Mouse (Mus musculus): Measurements from ENCODE around the gene Itga6.
A peak's percentile ranks its signal among the peaks of the same experiment; 100 is the strongest.

Gene Itga6

DNA sequence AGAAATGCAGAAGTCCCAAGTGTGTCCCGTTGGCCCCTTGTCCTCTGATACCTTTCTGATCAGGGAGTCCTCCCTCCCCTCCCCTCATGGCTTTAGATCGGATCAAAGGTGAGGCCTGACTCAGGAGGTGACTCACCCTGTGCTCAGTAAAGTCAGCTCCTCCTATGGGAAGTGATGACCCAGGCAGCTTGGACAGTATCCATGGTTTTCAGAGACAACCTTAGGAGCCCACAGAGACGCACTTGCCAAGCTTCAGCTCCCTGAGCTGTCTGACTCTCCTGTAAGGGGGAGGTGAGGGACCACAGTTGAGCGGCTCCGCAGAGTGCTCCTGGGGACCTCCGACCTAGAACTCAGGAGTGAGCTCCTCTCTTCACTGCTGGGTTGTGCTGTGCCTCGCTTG, 56.3 kb downstream of the Itga6 start:
- DNase-seq (ENCODE audit: low read depth, low spot score): no peak

DNA sequence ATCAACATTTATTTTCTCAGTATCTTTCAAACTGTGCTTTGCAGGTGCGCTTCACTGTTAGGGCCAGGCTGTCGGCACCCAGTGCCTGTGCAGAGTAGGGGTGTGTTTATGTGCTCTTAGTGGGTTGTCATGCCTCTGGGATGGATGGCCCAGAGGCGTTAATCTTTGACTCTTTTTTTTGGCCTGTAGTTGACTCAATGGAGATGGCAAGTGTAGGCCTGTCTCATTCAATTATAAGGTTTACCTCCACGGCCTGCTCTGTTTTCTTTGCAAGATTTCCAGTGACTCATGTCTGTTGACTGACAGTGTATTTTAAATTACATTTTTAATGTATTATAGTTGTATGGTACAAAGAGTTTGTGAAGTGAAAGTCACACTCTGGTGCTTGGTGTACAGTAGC, 56.7 kb downstream of the Itga6 start:
- no peak for DNase-seq (ENCODE audit: low read depth, low spot score)

DNA sequence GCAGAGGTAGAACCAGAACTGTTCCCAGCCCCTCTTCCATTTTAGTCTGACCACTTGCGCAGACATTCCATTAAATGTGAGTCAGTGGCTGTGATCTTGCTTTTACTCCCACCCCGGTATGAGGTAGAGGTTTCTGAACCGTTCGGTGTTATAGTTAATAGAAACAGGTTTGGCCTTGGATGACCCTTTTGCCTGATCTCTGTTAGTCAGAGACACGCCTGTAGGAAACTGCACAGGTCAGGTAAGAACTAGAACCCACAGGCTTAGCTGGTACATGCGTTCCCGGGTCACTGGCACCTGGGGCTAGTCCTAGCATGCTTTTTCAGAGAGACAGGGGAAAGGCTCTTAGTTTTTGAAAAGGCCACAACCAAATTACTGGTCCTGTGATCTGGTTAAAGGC, 59.7 kb downstream of the Itga6 start:
- no peak for DNase-seq (ENCODE audit: low read depth, low spot score)

DNA sequence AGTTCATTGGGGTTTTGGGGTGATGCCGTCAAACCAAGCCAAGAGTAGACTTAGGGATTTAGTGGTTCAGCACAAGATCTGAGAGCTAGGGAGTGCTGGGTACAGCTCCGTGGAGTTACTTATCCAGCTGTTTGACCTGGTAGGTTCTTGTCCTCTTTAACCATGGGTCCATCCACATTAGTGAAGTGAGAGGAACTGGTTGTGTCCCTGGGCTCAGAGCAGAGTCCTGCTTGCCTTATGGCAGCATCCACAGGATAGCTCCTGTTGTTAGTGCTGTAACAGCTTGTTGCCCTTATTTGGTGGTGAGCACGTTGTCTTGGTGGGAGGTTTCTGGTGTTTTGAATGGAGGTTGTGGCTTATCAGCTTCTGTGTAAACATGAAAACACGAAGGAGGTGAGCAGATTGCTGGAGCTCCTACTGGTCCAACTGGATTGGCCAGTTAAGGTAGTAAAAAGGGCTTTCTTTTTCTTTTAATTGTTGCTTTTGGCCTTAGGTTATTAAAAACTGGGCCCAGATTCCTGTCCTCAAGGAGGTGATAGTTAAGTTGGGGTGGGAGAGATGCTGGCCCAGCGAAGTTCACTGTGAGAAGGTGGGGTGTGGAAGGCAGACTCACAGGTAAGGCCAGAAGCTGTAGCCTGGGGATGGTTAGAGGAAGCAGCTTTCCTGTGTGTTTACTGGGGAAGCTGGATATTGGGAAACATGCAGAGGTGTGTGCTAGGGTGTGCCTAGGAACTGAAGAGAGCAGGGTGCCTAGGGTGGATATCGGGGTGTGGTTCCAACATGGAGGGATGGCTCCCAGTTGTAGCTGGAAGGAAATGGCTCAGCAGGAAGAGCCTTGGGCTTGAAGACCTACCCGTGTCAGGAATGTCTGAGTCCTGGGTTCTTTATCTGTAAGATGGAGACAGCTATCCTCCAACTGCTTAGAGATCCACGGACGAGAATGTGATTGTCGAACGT, 60.5 kb downstream of the Itga6 start:
- DNase-seq (ENCODE audit: low read depth, low spot score): no peak

DNA sequence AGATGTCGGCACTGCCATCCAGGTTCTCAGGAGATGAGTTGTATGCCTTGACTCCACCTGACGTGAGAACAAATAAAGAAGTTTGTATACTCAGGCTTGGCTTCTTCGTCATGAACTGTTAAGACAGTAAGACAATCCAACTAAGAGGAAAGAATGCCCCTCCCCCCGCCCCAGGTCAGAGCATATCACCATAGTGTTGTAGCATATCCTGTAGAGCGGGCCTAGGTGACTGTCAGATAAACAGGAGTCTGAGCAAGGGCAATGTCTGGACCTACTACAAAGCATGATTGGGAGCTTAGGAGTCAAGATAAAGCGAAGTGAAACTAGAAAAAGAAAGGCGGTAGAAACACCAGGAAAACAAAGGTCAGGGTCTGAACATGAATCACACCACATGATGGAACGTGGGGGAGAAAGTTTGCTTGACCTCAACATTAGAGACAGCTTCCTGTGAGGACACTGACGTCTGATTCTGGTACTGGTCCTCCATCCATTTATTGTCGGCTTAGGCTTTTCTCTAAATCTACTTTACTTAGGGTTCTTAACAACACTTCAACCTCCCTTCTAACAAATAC, 64.0 kb downstream of the Itga6 start:
- no peak for DNase-seq (ENCODE audit: low read depth, low spot score)

DNA sequence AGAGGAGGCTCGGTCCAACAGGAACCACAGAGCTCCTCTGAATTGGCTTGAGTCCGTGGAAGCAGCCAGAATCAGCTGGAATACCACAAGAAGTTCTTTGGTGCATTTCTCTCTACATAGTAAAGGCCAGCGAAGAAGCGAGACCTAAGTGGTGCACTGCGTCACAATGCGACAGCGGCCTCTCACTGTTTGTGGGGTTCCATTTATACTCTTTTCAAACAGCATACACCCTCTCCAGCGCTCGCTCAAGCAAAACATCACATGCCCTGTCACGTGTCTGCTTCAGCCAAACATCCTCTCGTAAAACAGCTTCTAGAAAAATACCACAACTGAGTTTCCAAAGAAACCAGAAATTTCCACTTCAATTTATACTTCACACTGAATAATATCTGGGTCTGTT, 64.6 kb downstream of the Itga6 start:
- no peak for DNase-seq (ENCODE audit: low read depth, low spot score)

DNA sequence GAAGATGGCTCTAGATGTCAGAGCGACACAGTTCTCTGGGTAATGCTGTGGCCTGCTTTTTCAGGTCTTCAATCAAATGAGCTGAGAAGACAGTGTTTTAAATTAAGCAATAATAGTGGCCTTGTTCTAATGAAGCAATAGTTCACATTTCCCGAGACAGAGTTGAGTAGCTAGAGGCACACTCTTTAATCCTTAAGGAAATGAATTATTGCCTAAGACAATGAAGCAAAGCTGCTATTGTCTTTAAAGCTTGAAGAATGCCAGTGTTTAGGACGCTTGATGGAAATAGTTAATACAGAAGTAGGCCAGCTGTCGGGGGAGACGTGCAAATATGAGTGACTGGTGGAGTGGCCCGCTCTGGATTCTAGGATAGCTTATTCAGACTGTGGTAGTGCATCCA, 65.5 kb downstream of the Itga6 start:
- DNase-seq (ENCODE audit: low read depth, low spot score): no peak

DNA sequence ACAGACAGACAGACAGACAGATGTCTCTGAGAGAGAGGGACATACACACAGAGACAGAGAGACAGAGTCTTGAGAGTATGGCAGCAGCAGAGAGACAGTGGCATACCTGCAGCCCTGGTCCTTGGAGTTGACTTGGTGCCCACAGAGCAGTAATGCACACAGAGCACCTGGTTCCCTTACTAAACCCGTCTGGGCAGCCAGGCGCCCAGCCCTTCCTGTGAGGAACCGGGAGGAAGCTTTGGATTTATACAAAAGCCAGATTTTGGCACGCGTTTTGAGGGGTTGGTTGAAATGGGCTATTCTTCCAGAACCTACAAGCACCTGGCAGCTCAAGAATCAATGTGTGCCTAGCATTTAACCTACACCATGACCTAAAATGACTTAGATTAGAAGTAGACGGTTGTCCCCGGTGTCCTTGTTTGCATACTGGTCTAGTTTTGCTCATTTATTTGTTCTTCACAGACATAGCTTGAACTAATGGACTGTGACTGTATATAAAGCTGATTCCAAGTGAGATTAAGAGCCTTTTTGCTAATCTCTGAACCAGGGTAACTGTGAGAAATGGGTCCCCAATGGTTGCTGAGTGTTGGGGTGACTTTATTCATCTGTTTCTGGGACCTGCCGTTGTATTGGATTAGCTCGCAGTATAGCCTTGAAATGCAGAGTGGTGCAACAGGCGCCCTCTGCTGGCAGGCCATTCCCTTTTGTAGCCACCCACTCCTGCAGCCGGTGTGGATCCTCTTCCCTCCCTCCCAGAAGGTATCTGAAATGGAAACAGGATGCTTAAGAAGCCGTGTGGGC, 67.0 kb downstream of the Itga6 start:
- peak; percentile 78 for DNase-seq (ENCODE audit: low read depth, low spot score)

DNA sequence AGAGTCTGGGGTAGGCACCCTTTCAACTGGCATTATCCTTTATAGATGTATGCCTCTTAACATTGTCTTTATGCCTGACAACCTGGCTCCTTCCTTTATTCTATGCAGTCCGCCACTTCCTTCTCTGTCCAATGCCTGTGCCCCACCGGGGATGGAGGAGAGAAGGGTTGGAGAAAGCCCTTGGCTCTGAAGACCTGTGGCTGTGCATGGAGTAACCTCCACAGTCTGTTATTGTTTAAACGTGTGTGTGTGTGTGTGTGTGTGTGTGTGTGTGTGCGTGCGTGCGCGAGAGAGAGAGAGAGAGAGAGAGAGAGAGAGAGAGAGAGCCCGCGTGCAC, 67.6 kb downstream of the Itga6 start:
- DNase-seq (ENCODE audit: low read depth, low spot score): no peak

DNA sequence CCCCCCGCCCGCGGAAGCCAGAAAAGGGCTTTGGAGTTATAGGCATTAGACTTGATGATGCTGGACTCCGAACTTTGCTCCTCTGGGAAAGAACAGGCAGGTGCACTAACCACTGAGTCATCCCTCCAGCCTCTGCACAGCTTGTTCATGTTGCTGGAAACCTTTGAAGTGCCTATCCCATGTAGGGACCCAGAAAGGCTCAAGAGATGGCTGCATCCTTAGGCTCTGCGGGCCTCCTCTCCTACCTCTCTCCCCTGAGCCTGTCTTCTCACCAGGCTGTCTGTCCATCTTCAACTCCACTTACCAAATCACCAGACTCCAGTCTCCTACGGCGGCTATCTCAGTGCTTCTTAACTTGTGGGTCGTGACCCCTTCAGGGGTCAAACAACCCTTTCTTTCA, 68.0 kb downstream of the Itga6 start:
- DNase-seq (ENCODE audit: low read depth, low spot score): no peak

DNA sequence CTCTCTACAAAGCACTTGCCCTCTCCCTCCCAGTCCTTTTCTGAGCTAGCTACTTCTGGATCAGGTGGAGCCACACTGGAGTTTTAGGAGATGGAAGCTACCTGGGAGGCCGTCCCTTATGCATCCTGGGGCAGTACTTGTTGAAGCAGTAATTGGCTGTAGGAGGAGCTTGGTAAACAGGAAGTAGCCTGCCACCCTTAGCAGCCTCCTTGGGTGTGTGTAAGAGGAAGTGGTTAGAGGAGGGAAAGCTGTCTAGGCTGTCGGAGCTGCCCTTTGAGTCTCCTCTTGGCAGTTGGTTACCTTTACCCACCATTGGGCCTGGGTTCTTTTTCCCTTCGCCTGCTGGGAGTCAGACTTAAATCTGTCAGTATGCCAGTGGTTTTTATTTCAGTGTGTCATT, 68.6 kb downstream of the Itga6 start:
- DNase-seq (ENCODE audit: low read depth, low spot score): no peak

DNA sequence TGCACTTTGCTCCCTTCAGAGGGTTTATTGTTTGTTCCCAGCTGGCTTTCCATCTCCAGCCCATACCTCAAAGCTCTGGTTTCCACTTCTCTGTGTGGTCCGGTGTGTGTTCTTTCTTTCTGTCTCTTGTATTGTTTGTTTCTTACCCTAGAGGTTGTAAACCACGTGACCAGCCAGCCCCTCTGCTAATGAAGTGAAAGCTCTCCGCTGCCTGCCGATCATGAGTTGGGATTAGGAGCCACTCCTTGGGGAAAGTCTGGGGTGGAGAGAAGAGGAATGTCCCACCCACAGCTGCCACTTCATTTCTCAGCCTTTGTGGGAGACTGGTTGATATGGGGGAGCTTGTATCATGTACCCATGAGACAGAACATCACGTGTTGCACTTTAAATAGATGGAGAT, 69.9 kb downstream of the Itga6 start:
- no peak for DNase-seq (ENCODE audit: low read depth, low spot score)

DNA sequence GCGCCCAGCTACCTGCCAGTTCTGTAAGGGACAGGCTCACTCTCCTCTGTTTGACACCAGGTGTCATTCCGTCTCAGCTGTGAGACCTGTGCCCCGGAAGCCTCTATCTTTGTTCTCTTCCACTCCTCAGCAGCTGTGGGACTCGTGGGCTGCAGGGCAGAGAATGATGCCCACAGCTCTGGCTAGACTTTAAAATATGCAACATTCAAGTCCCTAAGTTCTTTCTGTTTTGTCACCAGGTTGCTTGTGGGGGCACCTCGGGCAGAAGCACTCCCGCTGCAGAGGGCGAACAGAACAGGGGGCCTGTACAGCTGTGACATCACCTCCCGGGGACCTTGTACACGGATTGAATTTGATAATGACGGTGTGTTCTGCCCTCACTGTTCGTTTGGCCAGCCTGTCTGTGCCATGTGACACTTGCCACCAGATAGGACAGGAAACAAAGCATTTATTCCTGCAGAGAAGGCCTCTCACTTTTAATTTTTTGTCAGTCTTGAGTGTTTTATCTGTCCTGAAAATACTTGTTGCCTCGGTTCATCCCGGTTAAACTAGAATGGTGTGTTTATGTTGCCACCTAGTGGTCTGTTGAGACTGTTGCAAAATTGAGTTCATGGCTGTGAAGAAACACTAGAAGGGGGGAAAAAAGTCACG, 71.1 kb downstream of the Itga6 start:
- peak; percentile 71 for DNase-seq (ENCODE audit: low read depth, low spot score)

DNA sequence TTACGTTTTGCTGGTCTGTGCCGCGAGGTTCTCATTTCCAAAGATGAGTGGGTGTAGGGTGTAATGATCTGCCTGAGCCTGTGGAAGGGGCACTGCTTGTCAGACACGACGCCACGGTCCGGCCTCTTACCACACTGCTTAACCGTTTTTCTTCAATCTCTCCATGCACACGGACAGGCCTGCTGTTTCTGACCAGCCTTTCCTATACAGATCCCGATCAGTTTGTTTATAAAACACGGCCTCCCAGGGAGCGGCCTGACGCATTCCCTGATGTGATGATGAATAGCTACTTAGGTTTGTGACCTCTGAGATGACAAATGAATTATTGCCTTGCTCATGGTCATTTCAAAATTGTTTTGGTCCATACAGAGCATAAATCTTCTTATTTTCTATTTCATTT, 78.7 kb downstream of the Itga6 start:
- no peak for DNase-seq (ENCODE audit: low read depth, low spot score)

DNA sequence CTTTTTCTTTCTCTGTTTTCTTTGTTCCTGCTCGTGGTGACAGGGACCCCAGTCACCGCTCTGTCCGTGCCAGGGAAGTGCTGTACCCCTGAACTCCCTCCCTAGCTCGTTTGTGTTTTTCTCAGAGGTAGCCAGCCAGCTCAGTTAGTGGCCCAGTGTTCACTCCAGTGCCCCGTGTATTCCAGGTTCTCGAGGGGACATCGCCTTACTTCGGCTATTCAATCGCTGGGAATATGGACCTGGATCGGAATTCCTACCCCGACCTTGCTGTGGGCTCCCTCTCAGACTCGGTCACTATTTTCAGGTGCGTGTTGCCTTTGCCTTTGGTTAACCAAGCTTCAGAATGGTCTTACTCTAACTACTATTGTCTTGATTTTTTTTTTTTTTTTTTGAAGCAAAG, 82.3 kb downstream of the Itga6 start:
- DNase-seq (ENCODE audit: low read depth, low spot score): no peak

DNA sequence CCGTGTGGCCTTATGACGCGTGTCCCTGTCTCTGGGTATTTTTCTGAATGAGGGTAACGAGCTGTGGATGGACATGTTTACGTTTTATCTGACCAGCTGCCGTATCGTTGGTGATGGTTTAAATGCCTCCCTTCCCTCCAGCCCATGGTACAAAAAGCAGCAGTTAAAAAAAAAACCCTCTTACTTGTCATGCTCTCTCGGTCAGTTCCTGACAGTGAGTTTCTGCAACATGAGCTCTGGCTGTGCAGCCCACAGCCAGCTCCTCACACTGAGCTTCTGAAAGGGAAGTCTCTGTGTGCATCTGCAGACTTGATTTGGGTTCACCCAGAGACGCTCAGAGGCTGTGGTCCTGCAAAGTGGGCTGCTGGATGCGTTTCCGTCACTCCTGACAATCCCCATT, 83.5 kb downstream of the Itga6 start:
- DNase-seq (ENCODE audit: low read depth, low spot score): no peak

DNA sequence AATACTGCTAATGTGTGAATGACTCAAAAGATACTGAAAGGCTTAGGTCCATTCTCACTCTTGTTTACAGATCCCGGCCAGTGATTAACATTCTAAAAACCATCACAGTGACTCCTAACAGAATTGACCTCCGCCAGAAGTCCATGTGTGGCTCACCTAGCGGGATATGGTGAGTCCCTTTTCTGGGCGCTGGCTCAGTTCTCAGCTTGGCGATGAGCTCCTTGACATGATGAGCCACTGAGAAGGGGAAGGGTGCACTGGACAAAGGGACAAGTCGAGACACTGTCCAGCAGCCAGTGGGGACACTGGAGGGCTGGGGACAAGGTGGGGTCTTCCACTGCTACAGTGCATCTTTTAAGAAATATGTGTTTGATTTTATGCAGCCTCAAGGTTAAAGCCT, 88.2 kb downstream of the Itga6 start:
- DNase-seq (ENCODE audit: low read depth, low spot score): no peak

DNA sequence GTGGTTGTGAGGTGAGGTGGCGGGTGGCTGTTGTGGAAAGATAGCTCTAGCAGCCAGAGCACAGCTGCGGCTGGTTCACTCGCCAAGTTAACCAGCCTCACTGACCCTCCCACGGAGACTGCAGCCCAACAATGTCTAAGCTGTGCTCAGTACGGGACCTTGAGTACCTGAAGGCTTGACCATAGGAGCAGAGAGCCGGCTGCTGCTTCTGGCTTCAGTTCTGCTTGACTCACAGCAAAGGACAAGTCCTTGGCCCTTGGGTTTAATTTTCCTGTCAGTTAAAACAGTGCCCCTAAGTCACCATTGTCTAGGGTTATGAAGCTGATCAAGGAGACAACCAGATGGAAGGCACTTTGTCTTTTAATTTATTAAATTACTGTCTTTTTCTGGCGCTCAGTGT, 89.0 kb downstream of the Itga6 start:
- DNase-seq (ENCODE audit: low read depth, low spot score): no peak

DNA sequence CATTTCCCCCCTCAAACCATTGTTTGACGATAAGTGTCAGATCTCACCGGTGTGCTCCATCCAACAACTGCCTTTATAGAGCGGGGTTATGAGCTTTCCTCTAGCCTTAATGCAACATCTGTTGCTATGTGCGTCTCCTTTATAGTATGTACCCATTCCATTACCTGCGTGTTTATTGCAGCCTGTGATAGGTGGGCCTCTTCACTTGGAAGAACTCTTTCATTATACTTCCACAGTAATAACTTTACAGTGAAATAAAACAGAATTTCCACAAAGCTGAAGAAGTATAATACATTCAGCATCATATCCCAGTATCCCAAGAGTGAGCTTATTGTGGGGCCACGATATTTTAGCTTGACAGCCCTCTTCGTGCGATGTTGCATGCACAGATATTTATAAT, 90.1 kb downstream of the Itga6 start:
- no peak for DNase-seq (ENCODE audit: low read depth, low spot score)

DNA sequence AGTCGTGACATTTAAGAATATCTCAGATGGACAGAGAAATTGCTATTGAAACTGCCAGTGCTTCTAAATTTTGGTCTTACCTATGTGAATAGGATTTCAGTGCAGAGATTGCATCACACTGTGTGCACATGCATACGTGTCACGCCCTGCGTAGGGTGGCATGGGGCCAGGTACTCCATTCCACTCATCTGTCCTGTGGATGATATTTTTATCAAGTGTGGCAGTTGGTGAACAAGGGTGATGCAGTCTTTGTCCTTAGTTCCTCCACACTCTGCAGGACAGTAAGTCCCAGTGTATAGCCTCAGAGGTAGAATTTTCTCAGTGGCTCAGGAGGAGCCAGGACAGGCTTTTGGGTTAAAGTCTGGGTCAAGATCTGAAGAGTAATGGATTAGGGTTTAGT, 90.8 kb downstream of the Itga6 start:
- DNase-seq (ENCODE audit: low read depth, low spot score): no peak

DNA sequence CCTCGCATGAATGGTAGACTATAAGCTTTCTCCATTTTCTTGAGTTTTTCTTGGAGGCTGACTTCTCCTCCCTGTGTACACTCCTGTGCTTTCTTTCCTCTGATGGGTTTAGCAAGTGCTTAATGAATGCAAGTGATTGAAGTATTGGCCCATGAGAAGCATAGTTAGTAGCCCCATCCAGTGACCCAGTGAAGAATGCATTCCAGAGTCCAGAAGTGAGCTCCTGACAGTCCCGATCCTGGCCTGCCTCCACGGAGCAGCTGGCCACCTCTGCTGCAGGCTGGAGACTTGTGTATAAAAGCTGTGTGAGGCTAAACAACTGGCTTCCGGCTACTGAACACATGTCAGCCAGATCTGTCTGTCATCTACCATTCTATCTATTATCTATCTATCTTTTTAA, 91.8 kb downstream of the Itga6 start:
- DNase-seq (ENCODE audit: low read depth, low spot score): no peak

DNA sequence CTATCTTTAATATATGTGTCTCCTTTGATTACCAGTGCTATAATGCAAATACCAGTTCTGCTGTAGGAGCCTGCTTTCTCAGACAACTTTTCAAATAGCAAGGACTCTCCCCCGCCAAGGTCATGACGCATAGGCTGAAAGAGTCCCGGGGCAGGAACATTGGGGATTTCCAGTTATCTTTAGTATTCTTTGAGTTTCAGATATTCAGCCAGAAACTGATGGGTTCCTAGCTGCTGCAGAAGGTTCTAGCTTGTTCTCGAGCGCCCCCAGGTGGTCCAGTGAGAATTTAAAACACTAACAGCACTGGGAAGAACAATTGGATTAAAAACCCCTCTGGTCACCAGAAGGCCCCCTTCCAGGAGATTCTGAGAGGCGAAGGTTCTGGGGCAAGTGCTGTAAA, 92.4 kb downstream of the Itga6 start:
- peak; percentile 59 for DNase-seq (ENCODE audit: low read depth, low spot score)

Measured in forelimb bud, embryonic 11.5 days (tissue).